Mouse (Mus musculus): ENCODE data around the gene Tmie.

- TF ChIP-seq CTCF (IDR thresholded peaks at IDR 0.05; ENCODE audit: borderline replicate concordance, extremely low read depth, insufficient read depth, insufficient read length) (no peak), POLR2A (IDR thresholded peaks at IDR 0.05; ENCODE audit: borderline replicate concordance, extremely low read depth, insufficient read depth, insufficient read length, poor library complexity, severe bottlenecking) (no peak)
Measured at GRCm38 (mm10) chr9:110826390-110826789, 53.5 kb downstream of the Tmie start, which contains the start of gene Prss43.
